Mouse (Mus musculus) neutrophil, adult 5-6 weeks (primary cell): ENCODE results near the gene Brdt. TPM values are rescaled to one million over a fixed set of nuclear protein-coding genes. Genes with fewer than 3 reads are reported as not detected.
"Not testable (repeated sequence)": the region's sequence is repeated elsewhere in the genome, so short reads cannot be mapped to it uniquely, and the experiment has no call there.

Experiments
- ATAC-seq: fragments of 151-379, 151-347 bp; 2 replicates; pipeline ENCODE4 v1.8.0; 2017; ENCODE audit warnings: mild to moderate bottlenecking, moderate TSS enrichment; ENCODE audit not compliant: insufficient number of reproducible peaks, poor library complexity, low FRiP score, severe bottlenecking; ENCODE audit errors: extremely low read depth
- total RNA-seq: library from RNA; stranded (forward); fragments of 200-1000 nt; gene quantifications from 2 replicates; pipeline ENCODE4 v1.2.3, GENCODE M21; 2017

Gene Brdt
- total RNA-seq, 1 experiment from 2014 or later = 1.4 TPM

DNA sequence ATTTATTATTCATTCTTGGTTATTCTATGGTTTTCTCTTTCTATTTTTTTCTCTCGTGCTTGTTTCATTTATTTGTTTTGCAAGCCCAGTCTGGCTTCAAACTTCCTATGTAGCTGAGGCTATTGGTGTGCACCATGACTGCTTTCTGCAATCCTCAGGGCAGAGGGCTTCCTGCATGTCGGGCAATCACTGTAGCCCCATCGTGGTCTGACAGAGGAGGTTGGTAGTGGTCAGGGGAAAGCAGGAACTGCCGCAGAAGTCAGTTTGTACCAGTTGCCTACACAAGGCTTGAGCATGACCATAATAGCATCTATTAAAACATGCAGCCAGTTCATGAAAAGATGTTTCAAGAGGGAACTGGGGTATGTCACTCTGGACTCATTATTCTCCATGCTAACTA, 23.5 kb upstream of the Brdt start:
- no peak for ATAC-seq

DNA sequence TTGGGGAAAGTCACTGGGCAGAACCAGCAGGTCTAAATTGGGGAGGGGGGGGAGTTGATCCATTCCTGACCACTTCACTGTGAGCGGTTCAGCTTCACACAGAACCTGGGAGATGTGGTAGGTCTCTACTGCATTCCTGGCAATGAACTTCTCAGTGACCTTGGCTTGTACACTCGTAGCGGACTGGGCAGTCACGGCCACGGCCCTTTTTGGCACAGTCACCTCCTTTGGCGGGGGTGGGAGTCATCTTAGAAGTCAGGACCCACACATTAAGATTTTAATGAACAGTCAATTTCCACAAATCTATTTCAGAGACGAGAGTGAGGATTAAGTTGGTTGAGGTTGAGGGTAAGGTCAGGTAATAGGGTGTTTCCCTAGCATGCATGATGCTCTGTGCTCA, 13.8 kb upstream of the Brdt start:
- no peak for ATAC-seq

DNA sequence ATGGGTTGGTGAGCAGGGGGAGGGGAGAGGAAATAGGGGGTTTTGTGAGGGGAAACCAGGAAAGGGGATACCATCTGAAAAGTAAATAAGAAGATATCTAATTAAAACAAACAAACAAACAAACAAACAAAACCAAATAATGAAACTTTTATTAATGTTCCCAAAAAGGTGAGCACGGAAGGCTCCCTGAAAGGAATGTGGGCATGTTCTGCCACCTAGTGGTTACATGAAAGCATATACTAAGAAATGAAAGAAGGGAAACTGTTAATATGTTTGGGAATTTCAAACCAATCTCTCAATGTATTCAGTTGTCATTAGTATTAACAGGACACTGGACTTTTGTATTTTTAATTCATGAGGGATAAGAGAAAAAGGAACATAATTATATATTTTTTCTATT, 10.3 kb upstream of the Brdt start:
- no peak for ATAC-seq

DNA sequence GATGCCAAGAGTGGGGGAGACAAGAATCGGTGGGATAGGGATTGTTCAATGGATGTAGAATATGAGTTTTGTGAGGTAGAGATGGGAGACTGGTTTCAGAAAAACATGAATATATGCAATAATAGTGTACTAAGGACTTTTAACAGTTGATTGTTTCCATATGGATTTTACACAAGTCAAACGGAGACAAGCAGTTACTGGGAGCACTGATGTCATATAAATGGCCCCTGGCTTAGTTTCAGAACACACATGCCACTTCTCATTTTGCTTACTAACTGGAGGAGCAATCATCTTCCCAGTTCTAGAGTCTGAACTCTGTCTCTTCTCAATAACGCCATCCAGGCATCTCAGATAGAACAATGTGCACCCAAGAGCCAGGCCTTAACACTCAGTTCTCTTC, 9.4 kb downstream of the Brdt start:
- ATAC-seq = no peak

DNA sequence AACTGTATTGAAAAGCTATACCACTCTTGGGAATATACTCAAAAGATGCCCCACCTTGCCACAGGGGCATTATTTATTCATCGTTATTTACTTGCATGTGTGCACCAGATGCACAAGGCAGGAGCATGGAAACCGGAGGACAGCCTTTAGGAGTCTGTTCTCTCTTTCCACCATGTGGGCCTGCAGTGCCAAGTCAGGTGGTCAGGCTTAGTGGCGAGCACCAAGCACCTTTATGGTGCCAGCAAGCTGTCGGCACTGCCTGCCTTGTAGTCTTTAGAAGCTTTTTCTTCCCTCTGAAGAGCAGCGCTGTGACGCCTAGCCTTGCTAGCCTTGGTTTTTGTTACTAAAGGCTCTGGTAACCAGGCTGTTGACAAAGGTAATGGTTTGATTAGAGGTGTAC, 11.9 kb downstream of the Brdt start:
- ATAC-seq = no peak

DNA sequence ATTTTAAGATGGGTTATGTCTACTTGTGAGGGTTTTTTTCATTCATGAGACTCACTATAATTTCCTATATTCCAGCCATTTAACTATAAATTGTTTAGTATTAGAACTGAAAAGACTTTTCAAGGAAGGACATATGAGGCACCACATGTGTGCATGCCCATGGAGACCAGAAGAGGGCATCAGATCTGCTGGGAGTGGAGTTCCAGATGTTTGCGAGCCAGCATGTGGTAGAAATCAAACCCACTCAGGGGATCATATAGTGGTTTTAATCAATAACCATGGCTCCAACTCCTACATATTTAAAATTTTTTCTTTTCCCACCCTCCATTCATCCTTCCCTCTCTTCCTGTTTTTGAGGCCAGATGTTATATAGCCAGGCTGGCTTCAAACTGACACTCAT, 15.3 kb downstream of the Brdt start:
- ATAC-seq = no peak

DNA sequence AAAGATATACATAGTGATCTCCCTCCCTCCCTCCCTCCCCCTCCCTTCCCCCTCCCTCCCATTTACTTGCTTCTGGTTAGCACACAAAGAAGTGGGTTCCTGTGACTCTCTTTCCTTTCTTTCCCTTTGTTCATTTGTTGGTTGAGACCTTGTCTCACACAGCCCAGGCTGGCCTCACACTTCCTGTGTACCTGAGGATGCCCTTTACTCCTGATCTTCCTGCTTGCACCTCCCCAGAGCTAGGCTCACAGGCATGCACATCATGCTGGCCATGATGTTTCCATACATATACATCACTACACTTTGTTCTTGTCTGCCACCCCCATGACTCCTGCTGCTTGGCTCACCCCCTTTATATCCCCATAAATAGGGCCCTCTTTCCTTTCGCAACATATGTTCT, 21.6 kb downstream of the Brdt start:
- no peak for ATAC-seq

DNA sequence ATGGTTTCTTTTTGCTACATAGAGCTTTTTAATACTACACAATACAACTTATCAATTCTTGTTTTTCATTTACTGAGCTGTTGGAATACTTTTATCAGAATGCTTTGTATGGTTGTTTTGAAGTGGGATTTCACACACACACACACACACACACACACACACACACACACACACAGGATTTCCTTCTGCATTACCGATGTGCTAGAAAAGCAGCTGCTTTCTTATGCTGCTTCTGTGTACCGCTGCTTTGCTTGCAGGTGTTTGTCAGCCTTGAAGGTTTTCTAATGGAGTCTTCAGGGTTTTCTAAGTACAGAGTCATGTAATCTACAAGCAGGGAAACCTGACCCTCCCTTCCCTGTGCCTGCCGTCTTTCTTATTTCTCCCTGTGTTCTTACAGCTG, 23.0 kb downstream of the Brdt start:
- ATAC-seq = no peak

DNA sequence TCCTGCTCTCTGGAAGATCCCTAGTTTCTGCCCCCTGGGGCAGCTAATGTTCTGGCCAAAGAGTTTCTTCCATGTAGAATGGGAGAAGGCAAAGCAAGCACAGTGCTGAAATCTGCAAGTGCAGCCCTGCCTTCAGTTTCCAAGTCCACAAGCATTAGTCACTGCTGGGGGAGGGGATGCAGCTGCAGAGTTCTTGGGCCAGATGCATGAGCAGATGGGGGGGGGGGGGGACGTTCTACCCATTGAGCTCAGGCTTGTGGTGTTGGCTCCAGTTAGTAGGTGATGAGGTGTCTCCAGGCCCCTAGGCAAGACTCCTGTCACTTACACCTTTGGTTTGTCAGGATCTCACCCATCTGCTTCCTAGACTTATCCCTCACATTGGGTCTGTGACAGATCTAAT, 24.8 kb downstream of the Brdt start:
- no peak for ATAC-seq

DNA sequence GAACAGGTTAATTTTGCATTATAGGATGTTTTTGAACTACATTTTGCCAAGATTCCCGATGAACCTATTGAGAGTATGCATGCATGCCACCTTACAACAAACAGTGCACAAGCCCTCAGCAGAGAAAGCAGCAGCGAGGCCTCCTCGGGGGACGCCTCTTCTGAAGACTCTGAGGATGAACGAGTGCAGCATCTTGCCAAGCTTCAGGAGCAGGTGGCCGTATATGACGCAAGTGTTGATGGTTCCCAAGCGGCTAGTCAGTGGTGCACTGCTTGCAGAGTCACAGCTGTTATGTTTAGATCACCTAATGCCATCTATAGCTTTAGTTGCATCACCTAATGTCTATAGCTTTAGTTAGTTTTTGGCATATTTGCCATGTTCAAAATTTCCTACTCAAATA, 26.8 kb downstream of the Brdt start:
- ATAC-seq = no peak

DNA sequence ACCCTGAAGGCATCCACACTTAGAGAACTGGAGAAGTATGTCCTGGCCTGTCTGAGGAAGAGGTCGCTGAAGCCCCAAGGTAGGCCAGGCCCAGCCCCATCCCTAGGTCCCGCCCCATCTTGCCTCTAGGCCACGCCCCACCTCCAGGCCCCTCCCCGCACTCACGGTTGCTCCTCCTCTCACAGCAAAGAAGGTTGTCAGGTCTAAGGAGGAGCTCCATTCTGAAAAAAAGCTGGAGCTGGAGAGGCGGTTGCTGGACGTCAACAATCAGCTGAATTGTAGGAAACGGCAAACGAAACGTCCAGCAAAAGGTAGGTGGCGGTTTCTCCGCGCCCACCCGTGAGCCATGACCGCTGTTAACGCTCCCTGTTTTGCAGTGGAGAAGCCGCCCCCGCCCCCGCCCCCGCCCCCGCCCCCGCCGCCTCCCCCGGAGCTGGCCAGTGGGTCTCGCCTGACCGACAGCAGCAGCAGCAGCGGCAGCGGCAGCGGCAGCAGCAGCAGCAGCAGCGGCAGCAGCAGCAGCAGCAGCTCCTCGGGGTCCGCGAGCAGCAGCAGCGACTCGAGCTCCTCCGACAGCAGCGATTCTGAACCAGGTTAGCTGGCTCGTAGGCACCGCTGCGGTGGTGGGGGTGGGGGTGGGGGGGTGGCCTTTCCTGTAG, 28.6 kb downstream of the Brdt start:
- peak; percentile 99 for ATAC-seq

DNA sequence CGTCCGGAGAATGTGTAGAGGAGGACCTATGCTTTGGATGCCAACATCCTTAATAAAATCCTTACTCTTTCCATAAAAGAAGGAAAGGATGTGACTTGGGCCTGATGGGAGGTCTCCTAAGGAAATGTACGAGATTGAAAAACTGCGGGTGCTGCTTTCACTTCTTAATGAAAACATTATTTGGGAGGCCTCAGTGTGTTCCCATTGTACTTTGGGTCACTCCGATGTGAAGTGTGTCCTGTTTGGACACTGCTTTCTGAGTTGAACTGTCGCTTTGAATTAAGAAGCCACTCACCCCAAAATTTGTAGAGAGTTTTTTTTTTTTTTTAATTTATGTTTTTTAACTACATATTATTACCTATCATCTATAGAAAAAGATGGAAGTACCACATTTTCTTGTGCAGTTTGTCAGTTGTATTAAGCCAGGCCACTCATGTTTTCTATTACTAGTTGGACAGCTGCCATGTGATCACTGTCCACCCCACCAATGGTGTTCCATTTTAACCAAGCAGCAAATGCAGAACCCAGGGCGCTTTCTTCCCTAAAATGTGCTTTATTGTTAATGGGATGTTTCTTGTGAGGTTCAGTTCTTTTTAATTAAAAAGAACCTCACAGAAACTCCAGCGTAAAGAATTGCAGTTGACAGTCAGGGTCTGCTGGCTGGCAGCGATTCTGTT, 29.2 kb downstream of the Brdt start:
- ATAC-seq = no peak

DNA sequence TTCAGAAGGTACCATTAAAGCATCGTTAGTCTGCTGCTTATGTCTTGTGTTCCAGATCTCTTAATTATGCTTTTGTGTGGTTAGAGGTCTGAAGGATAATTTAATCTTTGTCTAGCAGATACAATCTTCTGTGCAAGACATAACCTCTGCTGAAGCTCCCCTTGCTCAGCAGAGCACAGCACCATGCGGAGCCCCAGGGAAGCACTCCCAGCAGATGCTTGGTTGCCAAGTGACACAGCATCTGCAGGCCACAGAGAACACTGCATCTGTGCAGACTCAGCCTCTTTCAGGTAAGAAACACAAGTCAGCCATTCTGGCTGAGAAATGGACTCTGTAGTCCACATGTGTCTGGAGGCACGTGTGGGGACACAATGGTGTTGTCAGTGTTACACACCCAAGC, 39.1 kb downstream of the Brdt start:
- no peak for ATAC-seq

DNA sequence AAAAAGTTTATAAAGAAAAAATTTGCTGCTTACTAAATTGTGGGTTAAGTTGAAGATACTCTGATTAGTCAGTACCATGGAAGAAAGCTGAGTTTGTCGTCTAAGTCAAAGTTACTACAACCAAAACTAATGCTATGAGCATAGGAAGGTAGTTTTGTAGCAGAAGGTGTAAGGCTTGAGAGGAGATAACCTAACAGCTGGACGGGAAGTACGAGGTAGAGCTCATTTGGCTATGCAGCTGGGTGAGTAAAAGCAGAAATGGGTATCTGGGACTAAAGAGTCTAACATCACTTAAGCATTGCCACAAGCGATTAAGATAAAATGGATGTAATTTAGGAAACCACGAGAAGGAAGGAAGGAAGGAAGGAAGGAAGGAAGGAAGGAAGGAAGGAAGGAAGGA, 40.4 kb downstream of the Brdt start:
- no peak for ATAC-seq

DNA sequence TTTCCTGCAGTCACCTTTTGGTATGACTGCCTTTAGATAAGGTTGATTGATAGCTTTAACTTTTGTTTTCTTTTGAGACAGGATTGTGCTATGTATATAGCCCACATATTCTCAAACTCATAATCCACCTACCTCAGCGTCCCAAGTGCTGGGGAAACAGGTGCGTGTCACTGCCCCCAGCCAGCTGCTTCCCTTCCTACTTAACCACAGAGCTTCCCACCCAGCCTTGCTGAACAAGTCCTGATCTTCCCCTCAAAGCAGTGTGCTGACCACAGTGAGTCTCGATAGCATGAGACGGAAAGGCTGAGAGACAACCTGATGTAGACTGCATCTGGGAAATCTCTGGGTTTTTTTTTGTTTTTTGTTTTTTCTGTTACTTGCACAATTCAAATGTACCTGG, 42.3 kb downstream of the Brdt start:
- ATAC-seq = no peak

DNA sequence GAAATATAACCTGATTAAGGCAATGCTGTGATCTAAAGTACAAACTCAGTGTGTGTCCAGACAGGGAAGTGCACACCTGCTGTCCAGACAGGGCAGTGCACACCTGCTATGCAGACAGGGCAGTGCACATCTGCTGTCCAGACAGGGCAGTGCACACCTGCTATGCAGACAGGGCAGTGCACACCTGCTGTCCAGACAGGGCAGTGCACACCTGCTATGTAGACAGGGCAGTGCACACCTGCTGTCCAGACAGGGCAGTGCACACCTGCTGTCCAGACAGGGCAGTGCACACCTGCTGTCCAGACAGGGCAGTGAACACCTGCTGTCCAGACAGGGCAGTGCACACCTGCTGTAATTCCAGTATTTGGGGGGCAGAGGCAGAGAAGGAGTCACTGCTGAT, 55.5 kb downstream of the Brdt start:
- not testable (repeated sequence) for ATAC-seq

DNA sequence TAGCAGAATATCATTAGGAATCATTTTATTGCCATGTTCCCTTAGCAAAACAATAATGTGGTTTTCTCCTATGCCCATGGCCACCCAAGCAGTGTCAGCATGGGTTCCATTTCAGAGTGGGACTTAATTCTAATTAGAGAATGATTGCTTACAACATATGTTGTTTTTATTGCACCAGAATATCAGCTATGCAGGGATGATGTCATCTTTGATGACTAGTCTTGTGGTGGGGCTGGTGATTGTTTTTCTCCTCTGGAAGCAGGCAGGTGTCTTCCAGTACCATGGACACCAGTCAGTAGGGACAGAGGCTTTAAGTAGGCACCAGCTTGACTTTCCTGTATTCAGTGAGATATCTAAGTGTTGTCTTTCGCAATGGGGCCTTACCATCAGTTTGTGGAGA, 56.8 kb downstream of the Brdt start:
- no peak for ATAC-seq

DNA sequence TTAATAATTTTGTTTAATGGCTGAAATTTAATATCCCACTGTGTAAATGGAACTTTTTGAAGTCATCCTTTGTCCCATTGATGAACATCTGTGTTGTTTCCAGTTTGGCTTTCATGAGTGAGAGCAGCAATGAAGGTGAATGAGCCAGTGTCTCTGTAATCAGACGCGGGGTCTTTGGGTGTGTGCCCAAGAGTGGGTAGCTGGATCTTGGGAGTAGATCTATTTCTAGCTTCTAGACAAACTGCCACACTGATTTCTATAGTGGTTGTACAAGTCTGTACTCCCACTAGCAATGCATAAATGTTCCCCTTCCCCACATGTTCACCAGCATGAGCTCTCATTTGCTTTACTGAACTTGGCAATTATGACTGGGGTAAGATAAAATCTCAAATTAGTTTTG, 58.4 kb downstream of the Brdt start:
- ATAC-seq = no peak

DNA sequence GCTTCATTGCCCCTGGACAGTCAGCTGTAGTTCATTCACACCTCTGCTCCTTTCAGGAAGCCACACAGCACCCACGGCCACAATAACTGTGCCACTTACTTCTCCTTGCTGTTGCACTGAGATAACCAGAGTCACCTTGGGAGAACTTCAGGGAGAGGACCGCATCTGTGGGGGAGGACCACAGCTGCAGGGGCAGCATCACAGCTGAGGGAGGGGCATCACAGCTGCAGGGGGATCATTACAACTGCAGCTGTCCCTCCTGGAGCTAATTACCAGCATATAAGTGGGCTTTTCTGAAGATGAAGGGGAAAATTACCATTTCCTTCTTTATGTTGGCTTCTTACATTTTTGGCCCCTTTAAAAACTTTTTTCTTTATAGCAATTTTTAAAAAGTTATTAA, 63.5 kb downstream of the Brdt start:
- no peak for ATAC-seq

DNA sequence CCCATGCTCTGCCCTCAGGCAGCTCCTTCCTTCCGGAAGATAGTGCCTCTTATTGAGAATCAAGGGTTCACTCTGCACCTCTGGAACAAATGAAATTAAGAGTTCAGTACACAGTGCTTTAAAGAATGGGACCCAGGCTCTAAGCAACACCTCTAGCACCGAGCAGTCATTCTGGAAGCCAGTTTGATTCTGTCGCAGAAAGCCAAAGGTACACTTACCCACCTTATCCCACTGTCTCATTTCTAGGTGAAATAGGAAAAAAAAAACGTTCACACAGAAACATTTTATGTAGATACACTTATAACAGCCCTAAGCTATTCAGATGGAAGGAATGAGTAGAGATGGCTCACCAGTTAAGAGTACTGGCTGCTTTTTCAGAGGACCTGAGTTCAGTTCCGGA, 71.5 kb downstream of the Brdt start, which contains the start of gene Ephx4:
Gene Ephx4, plus strand, starts transcription at position 301 of the 400 bp plus-strand sequence.
- ATAC-seq = no peak
